Mouse (Mus musculus) heart, postnatal 25 days (tissue): ENCODE measurements around the gene Cldn10. TPM values are rescaled to one million over a fixed set of nuclear protein-coding genes. Genes with fewer than 3 reads are reported as not detected.
"Not testable (repeated sequence)": the region's sequence is repeated elsewhere in the genome, so short reads cannot be mapped to it uniquely, and the experiment has no call there.

Experiments
- DNase-seq: peaks from one replicate; pipeline ENCODE4 v3.0.0; 2022; ENCODE audit warnings: low spot score
- intact Hi-C: fragments of 180-260 bp; cut with DNase I; formaldehyde crosslinking; loops from one replicate; pipeline ENCODE4 v1.15.1; 2025
- total RNA-seq, 2 experiments: library from RNA; stranded (reverse); gene quantifications; 2 replicates each; pipeline ENCODE4 v1.2.3; 2021

The Cldn10 gene
- total RNA-seq = under 1 TPM in 1 of 2 experiments, not detected in 1; 0.22 TPM

DNA sequence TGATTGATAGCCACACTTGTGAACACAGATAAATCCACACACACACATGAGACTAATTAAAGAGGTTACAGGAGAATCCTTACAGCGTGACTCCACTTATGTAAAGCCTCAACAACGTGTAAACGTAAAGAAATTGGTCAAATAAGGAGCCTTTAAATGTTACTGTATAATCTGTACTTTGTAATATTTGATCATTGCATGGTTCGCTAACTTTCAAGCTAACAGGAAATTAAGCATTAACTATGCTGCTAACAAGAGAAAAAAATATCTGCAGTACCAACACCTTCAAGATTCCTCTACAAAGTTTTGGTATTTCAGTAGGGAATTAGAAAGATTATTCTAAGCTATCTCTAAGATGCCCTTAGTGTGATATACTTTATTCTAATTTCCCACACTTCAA lies at the start of gene Cldn10:
TSS of gene Cldn10 (plus strand) at position 288 of the 400 bp plus-strand sequence.
- no peak for DNase-seq
- intact Hi-C loops = no loop called here

DNA sequence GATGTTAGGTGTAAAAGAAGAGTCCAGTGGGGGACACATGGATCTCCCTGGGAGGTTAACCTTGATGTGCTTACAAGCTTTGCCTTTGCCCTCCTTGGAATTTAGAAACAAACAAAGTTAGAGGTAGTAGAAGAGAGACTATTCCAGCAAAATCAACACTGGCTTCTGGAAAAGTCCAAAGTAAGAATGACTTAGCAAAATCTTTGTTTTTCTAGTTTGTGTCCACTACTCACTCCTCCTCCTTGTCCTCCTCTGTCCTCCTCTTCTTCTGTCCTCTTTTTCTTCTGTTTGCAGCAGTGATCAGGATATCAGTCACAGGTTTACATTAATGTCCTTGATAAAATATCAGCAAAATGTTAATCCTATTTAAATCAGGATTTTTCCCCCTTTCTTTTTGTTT lies 45.9 kb upstream of the Cldn10 start:
- intact Hi-C loops = no loop called here
- DNase-seq = no peak

DNA sequence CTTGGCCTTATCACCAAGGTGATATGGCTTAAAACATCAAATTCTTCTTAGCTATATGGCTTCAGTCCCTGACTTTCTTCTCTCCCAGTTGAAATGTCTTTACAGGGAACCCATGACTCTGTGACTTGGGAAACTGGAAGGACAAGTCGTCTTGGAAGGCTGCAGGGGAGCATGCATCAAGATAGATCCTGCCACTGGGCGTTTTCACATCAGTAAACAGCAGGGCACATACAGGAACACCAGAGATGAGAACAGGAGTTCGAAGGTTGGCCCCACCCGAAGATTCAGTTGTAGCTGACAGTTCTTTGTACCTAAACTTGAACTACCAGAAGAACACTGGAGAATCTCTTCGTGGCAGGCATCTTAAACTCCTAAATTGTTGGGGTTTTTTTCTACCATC lies 44.8 kb upstream of the Cldn10 start:
- DNase-seq = no peak
- intact Hi-C loops = no loop called here

DNA sequence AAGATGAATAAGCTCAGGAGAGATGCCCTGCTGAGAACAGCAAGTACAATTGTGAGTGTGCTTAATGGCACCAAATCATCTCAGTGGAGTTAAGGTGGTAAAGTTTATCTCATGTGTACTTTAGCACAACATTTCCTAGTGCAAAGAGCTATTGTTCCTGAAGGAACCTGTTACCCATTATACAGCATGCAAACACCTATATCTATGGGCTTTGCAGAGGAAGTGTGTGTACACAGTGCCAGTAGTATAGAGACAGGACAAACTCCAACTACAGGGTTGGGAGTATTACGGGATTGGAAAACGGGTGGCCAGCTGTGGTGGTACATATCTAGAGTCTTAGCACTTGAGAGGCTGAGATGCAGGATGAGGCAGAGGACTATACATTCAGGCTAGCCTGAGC lies 38.6 kb upstream of the Cldn10 start:
- intact Hi-C loops = no loop called here
- no peak for DNase-seq

DNA sequence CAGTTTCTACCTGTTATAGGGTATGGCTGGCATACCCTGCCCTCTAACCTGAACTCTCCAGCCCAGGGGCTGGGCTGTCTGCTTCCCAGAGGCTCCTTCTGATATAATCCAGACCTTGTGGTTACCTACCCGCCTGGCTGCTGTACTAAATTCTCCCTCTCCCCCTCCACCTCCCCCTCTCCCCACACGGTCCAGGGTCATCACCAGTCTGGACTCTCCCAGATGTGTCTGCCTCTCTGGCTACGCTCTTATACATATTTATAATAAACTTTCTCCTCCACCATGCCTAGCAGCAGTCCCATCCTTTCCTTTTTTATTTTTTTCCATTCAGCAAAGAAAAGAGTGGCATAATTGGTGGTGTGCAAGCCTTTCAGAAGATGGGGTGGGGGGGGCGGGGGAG lies 38.0 kb upstream of the Cldn10 start:
- intact Hi-C loops = no loop called here
- DNase-seq = no peak

DNA sequence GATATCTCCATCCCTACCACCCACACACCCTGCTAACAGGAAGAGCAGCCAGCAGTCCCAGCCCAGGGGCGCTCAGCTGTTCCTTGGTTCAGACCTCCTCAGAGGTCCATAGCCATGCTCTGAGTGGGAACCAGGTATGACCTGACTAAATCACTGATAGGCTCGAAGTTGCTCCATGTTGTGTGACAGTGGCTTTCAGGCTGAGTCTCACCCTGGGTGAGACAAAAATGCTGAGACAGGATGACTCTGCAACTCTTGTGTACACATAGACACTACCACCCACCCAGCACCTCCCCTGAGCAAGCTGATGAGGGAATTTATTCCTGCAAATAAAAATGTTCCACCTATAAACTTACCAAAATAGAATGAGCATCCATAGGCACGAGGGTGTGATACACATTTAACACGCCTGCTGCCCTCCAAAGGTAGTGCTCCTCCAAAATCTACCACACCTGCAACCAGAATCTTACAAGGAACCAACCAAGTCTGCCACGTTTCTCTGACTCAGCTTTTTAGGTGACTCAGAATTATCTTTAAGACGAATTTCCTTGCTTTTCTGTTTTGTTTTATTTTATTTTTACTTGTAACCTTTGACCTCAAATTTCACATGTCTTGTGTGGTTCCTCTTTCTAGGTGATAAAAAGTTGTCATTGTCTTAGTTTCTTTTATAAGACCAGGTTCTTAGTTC lies 37.1 kb upstream of the Cldn10 start:
- intact Hi-C loops = no loop called here
- DNase-seq = no peak

DNA sequence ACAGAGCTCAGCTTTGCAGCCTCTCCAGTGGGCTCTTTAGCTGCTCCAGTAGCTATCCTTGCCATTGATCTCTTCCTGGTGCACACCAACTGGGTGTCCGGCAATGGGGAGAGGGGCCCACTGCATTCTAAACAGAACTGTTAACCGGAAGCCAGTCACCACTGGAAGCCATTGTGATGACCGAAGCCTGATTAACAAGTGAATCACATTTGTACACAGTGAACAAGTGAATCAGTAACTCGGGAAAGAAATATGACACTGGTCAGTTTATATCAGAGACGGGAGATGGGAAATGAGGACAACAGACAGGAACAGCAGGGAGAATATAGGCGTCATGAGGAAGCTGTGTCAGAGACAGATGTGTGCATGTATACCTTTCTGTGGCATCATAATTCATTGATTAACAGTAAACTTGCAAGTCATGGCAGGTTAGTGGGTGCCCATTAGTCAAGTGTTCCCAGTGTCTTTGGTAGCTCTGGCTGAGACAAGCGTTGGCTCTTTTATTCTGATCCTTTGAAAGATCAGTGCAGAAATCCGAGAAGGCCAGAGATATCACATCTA lies 36.4 kb upstream of the Cldn10 start:
- intact Hi-C loops = no loop called here
- no peak for DNase-seq

DNA sequence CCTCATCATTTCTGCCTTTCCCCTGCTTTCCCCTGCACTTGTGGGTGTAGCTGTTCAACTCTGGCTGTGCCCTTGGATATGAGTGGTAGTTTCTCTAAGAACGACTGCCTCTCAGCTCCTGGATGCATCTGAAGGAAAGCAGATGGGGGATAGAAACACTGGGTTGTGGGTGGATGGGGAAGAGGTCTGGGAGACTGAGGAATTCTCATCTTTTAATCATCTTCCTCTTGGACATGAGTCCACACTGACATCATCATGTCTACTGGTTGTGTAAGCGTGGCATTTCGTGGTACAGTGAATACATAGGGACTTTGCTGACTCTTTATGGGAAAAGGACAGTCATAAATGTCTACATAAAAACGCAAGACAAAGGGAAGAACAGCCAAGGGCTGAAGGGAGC lies 31.7 kb upstream of the Cldn10 start:
- intact Hi-C loops = no loop called here
- no peak for DNase-seq

DNA sequence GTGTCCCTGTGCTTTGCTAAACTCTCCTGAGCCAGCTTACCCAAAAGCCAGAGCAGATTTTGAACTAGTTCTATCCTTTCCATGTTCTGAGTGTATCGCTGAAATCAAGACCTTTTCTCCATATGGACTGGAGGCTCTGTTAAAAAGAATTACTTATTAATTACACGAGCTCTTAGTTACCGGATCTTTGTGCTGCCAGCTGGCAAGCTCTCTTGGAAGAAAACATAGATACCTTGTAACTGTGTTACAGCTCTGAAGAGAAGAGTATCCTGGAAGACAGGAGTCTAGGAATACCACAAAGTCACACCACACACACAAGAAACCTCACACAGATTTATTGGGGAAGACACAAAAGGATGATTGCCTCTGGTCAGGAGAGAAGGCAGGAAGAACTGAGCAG lies 31.1 kb upstream of the Cldn10 start:
- intact Hi-C loops = no loop called here
- no peak for DNase-seq

DNA sequence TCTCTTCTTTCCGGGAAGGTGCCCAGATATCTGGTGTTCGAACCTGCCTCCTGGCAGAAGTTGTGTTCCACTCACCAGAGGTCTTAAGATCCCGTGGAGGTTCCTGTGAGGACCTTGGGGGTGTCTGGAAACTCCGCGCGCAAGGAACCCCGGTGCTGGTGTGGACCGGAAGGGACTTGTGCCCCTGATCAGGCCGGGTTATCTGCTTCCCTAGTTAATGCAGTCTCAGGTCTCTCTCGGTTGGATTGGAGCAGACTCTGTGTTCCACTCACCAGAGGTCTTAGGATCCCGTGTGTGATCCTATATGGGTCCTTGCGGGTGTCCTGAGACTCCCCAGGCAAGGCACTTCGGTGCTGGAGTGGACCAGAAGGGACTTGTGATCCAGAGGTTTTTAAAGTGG lies 24.3 kb upstream of the Cldn10 start:
- DNase-seq, intact Hi-C loops: not testable (repeated sequence)

DNA sequence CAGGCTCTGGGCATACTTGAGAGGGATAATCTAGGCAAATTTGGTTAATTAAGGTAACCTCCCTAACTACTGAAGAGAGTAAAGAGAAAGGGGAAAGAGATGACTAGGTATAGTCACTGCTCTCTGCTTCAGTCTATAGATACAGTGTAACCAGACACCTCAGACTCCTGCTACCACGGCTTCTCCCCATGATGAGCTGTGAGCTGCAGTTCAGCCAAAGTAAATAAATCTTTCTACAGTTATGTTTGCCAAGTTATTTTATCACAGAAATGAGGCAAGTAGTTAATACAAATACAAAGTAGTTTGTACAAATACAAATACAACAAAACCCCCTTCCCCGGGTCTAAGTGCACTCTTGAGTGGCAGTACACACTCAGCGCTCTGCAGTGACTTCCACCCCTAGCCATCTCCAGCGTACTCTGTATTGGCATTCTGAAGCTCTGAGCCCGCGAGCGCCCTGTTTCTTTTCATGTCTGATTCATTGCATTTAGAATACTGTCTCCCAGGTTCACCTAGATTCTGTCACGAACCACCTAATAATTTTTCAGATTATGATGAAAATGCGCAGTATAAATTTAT lies 23.7 kb upstream of the Cldn10 start:
- no peak for DNase-seq
- intact Hi-C loops = no loop called here

DNA sequence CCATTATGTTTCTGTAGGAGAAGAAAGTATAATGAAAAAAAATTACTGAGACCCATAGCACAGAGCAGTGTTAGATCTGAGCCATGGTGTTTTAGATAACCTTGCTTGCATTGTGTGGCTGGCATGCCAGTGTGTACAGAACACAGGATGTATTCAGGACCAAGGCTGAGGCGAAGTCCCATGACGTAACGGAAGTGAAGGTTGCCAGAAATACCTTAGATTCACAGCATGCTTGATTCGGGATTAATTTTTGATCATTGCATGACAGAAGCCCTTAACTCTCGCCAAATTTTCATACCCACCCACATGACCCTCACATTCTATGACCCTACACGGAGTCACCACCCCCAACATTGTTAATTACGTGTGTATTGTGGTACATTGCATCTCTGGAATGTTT lies 22.4 kb upstream of the Cldn10 start:
- intact Hi-C loops = no loop called here

DNA sequence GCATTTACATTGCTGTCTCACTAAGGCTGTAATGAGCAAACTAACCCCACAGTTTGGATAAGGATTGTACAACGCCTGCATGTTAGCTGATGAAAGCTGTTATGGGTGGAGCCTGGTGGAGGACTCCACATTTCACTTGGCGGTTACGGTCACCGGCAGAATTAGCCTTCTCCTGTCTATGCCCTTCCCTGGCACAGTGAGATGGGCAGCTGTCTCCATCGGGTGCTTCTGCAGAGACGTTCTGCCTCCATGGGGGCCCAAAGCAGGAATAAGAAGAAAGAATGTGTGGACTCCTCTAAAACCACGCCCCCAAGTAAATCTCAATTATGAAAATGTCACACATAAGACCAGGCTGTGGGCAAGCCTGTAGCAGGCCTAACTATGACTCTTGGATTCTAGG lies 21.8 kb upstream of the Cldn10 start:
- DNase-seq = no peak
- intact Hi-C loops = no loop called here

More for the DNA sequence above, 22.4 kb upstream of the Cldn10 start:
- DNase-seq = no peak

DNA sequence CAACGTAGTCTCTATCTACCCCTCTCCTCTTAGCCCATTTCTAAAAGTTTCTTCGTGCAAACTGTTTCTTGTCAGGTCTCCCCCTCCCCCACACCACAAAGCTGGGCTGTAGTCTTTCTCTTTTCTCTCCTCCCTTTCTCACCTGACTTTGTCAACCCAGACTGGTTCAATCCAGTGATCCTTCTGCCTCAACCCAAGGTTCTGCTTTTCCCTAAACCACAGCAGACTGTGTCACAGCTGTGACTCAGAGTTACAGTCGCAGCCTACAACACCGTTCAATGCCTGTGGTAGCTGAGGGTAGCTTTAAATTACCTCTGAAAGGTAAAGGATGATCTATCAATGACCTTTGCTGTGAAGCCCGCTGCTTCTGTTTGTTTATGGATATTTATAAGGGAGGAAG lies 21.3 kb upstream of the Cldn10 start:
- no peak for DNase-seq
- intact Hi-C loops = no loop called here

DNA sequence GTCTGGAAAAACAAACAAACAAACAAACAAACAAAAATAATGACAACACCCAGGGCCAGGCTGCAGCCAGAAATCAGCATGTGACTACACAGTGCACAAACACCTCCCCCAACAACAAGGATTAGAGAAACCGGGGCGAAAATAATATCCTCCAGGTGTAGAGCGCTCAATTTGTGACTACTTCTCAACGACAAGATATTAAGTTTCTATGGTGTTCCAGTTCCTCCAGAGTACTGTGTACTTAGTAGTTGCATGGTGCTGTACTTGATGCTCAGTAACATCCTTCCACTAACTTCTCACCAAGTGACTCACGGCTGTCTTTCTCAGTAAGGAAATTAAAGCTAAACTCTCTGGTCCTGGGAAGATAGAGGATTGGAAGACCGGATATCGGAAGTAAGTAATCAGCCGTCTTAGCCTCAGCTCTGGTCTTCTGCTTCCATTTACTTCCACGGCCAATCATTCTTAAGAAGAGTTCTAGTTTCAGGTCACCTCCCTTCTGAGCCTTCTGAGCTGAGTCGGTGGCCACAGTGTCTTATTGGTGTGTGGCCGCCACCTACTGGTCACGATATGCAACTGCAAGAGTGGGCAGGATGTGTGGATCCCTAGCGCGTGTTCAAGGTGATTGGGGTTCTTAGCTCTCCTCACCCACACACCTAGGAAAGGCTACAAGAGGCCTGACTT lies 19.9 kb upstream of the Cldn10 start:
- intact Hi-C loops = loop anchor here (1.0 kb wide), 2 partner anchors 66 to 152 kb away; no protein-coding TSS in a partner anchor
- peak; percentile 48 for DNase-seq

DNA sequence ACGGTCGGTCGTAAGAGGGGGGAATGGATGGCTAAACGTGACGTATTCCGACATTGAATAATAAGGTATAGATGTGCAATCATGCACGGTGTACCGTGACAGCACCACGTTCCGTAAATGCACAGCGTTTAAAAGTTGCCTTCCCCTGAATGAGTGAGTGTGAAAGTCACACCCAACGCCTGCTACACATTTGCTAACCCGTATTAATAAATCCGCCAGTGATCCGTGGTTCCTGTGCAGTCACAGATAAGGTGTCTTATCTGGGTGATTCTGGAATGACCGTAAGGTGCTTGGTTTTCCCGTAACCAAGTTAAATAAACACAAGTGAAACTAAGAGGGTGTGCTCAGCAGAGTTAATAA lies 19.4 kb upstream of the Cldn10 start:
- intact Hi-C loops = loop anchor here (1.0 kb wide), 2 partner anchors 66 to 152 kb away; no protein-coding TSS in a partner anchor
- no peak for DNase-seq

DNA sequence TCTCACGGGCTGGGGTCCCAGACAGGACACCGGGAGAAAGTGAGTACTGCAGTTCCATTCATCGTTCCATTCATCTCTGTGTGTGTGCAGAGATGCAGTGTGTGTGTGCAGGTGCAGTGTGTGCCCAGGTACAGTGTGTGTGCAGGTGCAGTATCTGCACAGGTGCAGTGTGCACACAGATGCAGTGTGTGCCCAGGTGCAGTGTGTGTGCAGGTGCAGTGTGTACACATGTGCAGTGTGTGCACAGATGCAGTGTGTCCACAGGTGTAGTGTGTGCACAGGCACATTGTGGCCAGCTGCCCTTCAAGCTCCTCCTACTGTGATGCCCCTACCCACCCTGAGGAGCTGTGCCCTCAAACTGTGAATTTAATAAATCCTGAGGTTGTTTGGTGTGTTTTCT lies 14.0 kb upstream of the Cldn10 start:
- DNase-seq = no peak
- intact Hi-C loops = no loop called here

DNA sequence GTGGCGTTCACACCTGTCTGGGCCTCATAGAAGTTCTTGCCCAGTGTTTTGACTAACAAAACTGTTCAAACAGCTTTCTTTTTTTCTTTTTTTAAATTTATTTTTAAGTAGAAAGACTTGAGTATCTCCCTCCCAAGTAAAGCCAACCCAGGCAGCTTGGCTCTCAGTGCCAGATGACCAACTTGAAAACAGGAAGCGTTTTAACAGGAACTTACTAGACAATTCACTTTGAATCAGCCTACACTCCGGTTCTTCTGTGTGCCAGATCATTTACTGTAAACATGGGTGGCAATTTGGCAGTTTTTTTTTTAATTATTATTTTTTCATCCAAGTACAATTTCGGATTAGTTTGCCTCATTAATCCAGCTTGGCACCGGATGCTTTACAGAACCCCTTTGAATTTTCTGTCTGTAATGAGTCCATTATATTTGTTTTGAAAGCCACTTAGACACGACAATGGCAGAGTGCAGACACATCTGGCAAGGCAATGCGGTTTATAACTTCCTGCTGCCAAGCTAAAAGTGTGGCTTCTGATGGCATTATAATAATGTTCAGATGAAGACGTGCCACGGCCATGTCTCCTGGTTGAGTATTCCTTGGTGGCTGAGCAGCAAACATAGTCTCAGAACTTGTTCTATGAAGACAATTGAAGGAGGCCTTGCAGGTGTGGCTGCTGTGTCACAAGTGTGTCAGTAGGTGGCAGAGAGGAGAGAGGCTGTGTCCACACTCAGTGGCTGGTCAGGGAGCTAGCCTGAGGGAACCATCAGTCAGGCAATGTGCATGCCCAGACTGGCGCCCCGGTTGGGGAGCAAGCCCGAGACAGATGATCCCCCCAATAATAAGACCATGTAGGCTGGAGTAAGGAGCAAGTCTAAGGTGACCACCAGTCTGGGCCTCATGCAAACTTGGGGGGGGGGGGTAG lies 12.9 kb upstream of the Cldn10 start:
- DNase-seq = no peak
- intact Hi-C loops = loop anchor here (1.0 kb wide), 1 partner anchor 42 kb away; no protein-coding TSS in a partner anchor

DNA sequence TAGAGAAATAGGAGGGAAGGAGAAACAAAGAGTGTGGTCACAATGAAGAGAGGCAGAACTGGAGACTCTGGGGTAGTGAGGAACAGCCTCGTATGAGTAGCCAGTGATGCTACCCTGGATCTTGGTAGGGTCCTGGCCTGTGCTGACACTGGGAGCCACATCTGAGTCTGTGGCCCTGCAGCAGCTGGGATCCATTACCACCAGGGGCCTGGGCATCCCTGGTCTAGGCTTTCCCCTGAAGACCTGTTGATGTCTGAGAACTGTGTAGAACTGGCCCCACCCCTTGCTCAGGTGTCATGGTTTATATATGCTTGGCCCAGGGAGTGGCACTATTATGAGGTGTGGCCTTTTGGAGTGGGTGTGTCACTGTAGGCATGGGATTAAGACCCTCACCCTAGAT lies 12.2 kb upstream of the Cldn10 start:
- no peak for DNase-seq
- intact Hi-C loops = loop anchor here (1.0 kb wide), 1 partner anchor 41 kb away; no protein-coding TSS in a partner anchor

DNA sequence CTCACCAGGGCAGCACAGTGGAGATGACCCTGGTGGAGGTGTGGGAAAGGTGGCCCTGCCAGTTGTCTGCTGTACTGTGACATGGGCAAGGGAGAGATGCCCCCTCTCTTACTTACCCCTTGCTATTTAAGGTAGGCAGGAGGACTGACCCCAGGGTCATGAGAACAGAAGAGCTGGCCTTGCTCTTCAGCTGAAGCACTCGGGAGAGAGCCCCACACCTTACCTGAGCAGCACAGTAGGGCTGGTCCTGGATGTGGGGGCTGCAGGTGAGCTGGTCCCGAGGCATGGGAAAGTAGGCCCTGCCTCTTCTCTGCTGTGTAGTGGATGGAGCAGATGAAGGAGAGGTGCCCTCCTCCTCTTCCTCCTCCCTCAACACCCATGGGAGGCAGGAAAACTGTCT lies 11.3 kb upstream of the Cldn10 start:
- DNase-seq = no peak
- intact Hi-C loops = no loop called here
